Mouse (Mus musculus) monocyte, adult 5-6 weeks (primary cell): ENCODE results near the gene Ift27. TPM values are rescaled to one million over a fixed set of nuclear protein-coding genes. Genes with fewer than 3 reads are reported as not detected.

Experiments used
- ATAC-seq: fragments of 153-309, 156-312 bp; replicated peaks from 2 replicates; pipeline ENCODE4 v1.8.0; 2017; ENCODE audit warnings: mild to moderate bottlenecking; ENCODE audit not compliant: low TSS enrichment, insufficient number of reproducible peaks, severe bottlenecking, poor library complexity, low FRiP score
- total RNA-seq: library from RNA; stranded (forward); fragments of 200-1000, 200-491, 200-594 nt; gene quantifications from 3 replicates; pipeline ENCODE4 v1.2.3, GENCODE M21; 2017

Ift27 gene
- total RNA-seq, 1 experiment from 2014 or later, result 3.5 TPM

DNA sequence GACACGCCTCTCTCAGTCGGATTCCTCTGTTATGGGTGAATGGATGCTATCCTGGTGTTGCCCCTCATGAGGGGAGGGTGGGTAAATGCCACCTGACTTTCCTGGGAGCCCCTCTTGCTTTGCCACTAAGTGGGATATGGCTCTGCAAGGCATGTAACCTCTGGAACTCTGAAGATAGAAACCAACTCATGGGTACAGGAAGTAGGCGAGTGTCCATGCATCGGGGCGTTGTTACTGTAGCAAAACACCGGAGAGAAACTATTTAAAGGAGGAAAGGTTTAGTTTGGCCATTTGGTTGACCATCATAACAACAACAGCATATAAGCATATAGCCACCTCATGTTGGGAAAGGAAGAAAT, 959 bp upstream of the Ift27 start:
- no peak for ATAC-seq

GRCm38 (mm10) chr15:78172899-78173817, 749 bp downstream of the Ift27 start:
- ATAC-seq, result no peak

GRCm38 (mm10) chr15:78172256-78172898, 1.5 kb downstream of the Ift27 start:
- ATAC-seq, result no peak

- no peak for ATAC-seq
Observed at GRCm38 (mm10) chr15:78171651-78172050, 2.3 kb downstream of the Ift27 start.

GRCm38 (mm10) chr15:78170708-78171107, 3.2 kb downstream of the Ift27 start:
- no peak for ATAC-seq

GRCm38 (mm10) chr15:78169566-78169965, 4.3 kb downstream of the Ift27 start:
- ATAC-seq, result no peak

- peak; percentile 48 for ATAC-seq
Observed at GRCm38 (mm10) chr15:78165292-78165691, 8.6 kb downstream of the Ift27 start.

DNA sequence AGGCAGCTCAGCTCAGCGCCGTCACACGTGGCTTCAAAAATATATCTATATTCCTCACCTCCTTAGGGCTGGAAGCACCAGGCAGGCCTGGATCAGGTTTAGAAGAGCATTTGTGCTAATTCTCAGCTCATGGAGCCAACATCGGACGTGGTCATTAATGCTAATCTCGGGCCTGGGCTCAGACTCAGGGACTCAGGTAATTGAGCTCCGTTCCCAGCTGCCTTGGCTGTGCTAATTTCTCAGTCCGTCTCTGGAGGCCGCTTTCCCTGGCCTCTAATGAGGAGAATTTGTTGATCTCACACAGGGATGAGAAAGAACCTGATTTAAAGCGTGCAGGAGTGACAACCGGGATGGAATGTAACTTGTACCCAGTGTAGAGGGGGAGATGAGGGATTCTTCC, 9.4 kb downstream of the Ift27 start:
- no peak for ATAC-seq

DNA sequence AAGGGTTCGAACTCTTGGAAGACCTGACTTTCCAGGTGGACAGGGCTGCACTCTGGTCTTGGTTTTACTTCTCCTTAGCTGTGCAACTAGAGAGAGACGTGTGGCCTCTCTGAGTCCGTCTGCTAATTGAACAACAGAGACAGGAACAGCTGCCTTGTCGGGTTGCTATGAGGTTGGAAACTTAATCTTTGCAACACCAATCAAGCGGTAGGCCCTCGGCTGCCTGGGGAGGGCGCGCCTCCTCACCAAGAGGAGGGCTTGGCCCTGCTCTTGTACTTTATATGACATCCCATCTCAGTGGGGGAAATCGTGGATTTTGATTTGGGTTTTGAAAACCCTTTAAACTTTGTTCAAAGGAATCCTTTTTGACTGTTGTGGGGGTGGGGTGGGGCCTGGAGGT, 12.0 kb downstream of the Ift27 start:
- ATAC-seq, result no peak

- ATAC-seq, result no peak
Observed at GRCm38 (mm10) chr15:78158335-78158734, 15.6 kb downstream of the Ift27 start.

DNA sequence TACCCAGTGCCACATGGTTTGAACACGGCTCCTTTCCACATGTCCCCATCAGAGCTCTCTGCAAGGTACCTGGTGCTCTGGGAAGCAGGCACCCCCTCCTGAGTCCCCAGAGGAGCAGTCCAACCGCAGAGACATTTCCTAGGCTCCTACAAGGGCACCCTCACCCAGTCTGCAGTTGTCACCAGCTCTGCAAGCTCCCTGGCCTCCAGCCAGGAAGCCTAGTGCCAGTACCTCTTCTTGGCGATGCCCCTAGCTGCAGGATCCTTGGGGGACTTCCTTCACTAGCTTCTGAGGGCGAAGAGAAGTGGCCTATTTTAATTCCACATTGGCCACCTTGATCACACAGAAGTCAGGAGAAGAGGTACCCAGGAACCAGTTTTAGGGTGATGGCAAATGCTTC, 16.1 kb downstream of the Ift27 start:
- no peak for ATAC-seq

DNA sequence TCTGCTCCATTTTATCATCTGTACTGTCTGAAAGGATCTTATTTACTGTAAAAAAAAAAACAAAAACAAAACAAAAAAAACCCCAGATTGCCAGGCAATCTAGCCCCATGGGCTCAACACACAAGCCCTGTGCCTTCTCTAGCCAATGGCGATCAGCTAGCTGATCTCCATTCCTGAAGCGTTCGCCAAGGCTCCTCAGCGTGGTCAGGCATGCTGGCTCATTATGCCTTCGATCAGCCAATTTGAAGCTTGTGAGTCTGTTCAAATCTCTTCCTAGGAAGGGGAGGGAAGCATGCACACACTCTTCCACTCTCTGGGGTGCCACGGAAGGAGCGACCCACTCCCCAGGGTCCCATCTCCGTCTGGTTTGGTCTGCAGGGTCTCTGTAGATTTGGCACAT, 16.6 kb downstream of the Ift27 start:
- ATAC-seq, result no peak

GRCm38 (mm10) chr15:78155421-78155820, 18.5 kb downstream of the Ift27 start:
- no peak for ATAC-seq

GRCm38 (mm10) chr15:78153045-78153775, 20.7 kb downstream of the Ift27 start:
- no peak for ATAC-seq

GRCm38 (mm10) chr15:78148565-78148964, 25.3 kb downstream of the Ift27 start:
- ATAC-seq, result no peak

- no peak for ATAC-seq
Observed at GRCm38 (mm10) chr15:78140226-78140625, 33.7 kb downstream of the Ift27 start.

- no peak for ATAC-seq
Observed at GRCm38 (mm10) chr15:78134606-78135005, 39.3 kb downstream of the Ift27 start.

GRCm38 (mm10) chr15:78133389-78133788, 40.5 kb downstream of the Ift27 start:
- ATAC-seq, result no peak

- ATAC-seq, result peak; percentile 89
Observed at GRCm38 (mm10) chr15:78119704-78120103, 54.2 kb downstream of the Ift27 start, which contains the start of gene Cacng2. Cacng2 (minus strand) TSS chr15:78120028.
